Mouse (Mus musculus): ENCODE data around the gene Numbl.
A peak's percentile ranks its signal among the peaks of the same experiment; 100 is the strongest.

Gene Numbl

GRCm38 (mm10) chr7:27290555-27290954 lies 32.3 kb downstream of the Numbl start:
- DNase-seq (ENCODE audit: extremely low read depth, insufficient read length, low spot score), result no peak

GRCm38 (mm10) chr7:27291795-27292466 lies 33.7 kb downstream of the Numbl start:
- DNase-seq (ENCODE audit: extremely low read depth, insufficient read length, low spot score), result peak; percentile 24

GRCm38 (mm10) chr7:27295956-27296355 lies 37.7 kb downstream of the Numbl start:
- DNase-seq (ENCODE audit: extremely low read depth, insufficient read length, low spot score), result no peak

- no peak for DNase-seq (ENCODE audit: extremely low read depth, insufficient read length, low spot score)
These were observed 38.3 kb downstream of the Numbl start for GRCm38 (mm10) chr7:27296518-27296917.

- no peak for DNase-seq (ENCODE audit: extremely low read depth, insufficient read length, low spot score)
These were observed 39.9 kb downstream of the Numbl start for GRCm38 (mm10) chr7:27298033-27298610.

GRCm38 (mm10) chr7:27298816-27299215 lies 40.6 kb downstream of the Numbl start:
- DNase-seq (ENCODE audit: extremely low read depth, insufficient read length, low spot score), result no peak

- DNase-seq (ENCODE audit: extremely low read depth, insufficient read length, low spot score), result no peak
These were observed 42.1 kb downstream of the Numbl start for GRCm38 (mm10) chr7:27300351-27300750.

- DNase-seq (ENCODE audit: extremely low read depth, insufficient read length, low spot score), result no peak
These were observed 42.6 kb downstream of the Numbl start for GRCm38 (mm10) chr7:27300801-27301200.

- DNase-seq (ENCODE audit: extremely low read depth, insufficient read length, low spot score), result no peak
These were observed 43.9 kb downstream of the Numbl start for GRCm38 (mm10) chr7:27302172-27302571.

GRCm38 (mm10) chr7:27305091-27305730 lies 47.0 kb downstream of the Numbl start:
- peak; percentile 33 for DNase-seq (ENCODE audit: extremely low read depth, insufficient read length, low spot score)

- DNase-seq (ENCODE audit: extremely low read depth, insufficient read length, low spot score), result no peak
These were observed 48.2 kb downstream of the Numbl start for GRCm38 (mm10) chr7:27306161-27307160.

- DNase-seq (ENCODE audit: extremely low read depth, insufficient read length, low spot score), result no peak
These were observed 49.3 kb downstream of the Numbl start for GRCm38 (mm10) chr7:27307551-27307950.

- no peak for DNase-seq (ENCODE audit: extremely low read depth, insufficient read length, low spot score)
These were observed 50.8 kb downstream of the Numbl start for GRCm38 (mm10) chr7:27308821-27309549.

- no peak for DNase-seq (ENCODE audit: extremely low read depth, insufficient read length, low spot score)
These were observed 51.6 kb downstream of the Numbl start for GRCm38 (mm10) chr7:27309832-27310231.

GRCm38 (mm10) chr7:27310306-27310705 lies 52.1 kb downstream of the Numbl start:
- no peak for DNase-seq (ENCODE audit: extremely low read depth, insufficient read length, low spot score)

GRCm38 (mm10) chr7:27310996-27311535 lies 52.8 kb downstream of the Numbl start:
- DNase-seq (ENCODE audit: extremely low read depth, insufficient read length, low spot score), result no peak

GRCm38 (mm10) chr7:27311651-27312284 lies 53.5 kb downstream of the Numbl start:
- no peak for DNase-seq (ENCODE audit: extremely low read depth, insufficient read length, low spot score)

- DNase-seq (ENCODE audit: extremely low read depth, insufficient read length, low spot score), result no peak
These were observed 56.2 kb downstream of the Numbl start for GRCm38 (mm10) chr7:27314393-27314792.

- no peak for DNase-seq (ENCODE audit: extremely low read depth, insufficient read length, low spot score)
These were observed 57.7 kb downstream of the Numbl start for GRCm38 (mm10) chr7:27315958-27316357.

All from 3134 (cell line).